Mouse (Mus musculus) gastrocnemius, adult 2 months (tissue): ENCODE measurements around the gene Pilrb2. TPM values are rescaled to one million over a fixed set of nuclear protein-coding genes. Genes with fewer than 3 reads are reported as not detected.
"Not testable (repeated sequence)": the region's sequence is repeated elsewhere in the genome, so short reads cannot be mapped to it uniquely, and the experiment has no call there.

ENCODE experiments used
- DNase-seq: peaks from one replicate; pipeline ENCODE4 v3.0.0; 2022
- H3K27ac ChIP-seq: fragments of 200-600 bp; 2 replicates; pipeline ENCODE4 v1.8.1; 2022; ENCODE audit warnings: mild to moderate bottlenecking
- H3K4me3 ChIP-seq: fragments of 200-600 bp; 2 replicates; pipeline ENCODE4 v1.8.1; 2022; ENCODE audit warnings: mild to moderate bottlenecking, moderate library complexity
- CTCF ChIP-seq: fragments of 200-600 bp; IDR thresholded peaks from 2 replicates; pipeline ENCODE4 v1.8.1; 2022; ENCODE audit warnings: antibody characterized with exemption, mild to moderate bottlenecking, moderate library complexity
- intact Hi-C: fragments of 180-260 bp; cut with DNase I; formaldehyde crosslinking; loops from one replicate; pipeline ENCODE4 v1.15.1; 2025
- total RNA-seq, 2 experiments: library from RNA; stranded (reverse); gene quantifications; 2 replicates each; pipeline ENCODE4 v1.2.3; 2021

Pilrb2 gene
- total RNA-seq, 2 experiments from 2014 or later: 0.33 TPM; not detected in 1

DNA sequence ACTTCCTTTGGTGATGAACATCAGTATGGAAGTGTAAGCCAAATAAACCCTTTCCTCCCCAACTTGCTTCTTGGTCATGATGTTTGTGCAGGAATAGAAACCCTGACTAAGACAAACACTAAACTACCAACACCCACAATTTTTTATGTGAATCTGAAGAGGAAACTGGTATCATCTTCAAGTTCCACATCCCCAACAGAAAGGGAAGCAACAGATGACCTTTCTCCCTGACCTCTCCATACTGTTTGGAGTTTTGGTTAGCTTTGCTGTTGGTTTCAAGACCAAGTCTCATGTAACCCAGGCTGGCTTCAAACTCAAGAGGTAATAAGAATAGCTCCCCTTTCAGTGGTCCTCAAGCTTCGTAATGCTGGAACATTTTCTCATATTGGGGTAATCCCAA, 21.3 kb downstream of the Pilrb2 start:
- intact Hi-C loops: not testable (repeated sequence)

DNA sequence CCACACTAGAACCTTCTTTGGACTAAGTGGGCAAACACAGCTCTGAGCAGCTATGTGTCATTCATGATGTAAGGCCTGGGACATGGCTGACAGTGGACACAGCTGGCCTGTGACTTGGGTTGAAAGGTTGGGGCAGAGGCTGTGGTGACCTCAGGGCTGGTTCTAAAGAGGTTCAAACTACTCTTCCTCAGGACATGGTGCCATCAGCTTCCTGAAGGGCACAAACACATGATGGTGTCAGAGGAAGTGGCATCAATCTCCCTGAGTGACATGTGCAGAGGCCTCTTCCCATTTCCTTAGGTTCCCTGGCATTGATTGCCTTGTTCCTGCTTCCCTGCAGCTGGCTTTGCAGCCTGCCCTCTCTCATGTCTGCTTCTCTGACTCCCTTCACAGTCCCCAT, 34.5 kb downstream of the Pilrb2 start:
- H3K4me3 ChIP-seq, DNase-seq, H3K27ac ChIP-seq, intact Hi-C loops: not testable (repeated sequence)

More for the DNA sequence above, 21.3 kb downstream of the Pilrb2 start:
- not testable (repeated sequence) for H3K27ac ChIP-seq, DNase-seq, H3K4me3 ChIP-seq

DNA sequence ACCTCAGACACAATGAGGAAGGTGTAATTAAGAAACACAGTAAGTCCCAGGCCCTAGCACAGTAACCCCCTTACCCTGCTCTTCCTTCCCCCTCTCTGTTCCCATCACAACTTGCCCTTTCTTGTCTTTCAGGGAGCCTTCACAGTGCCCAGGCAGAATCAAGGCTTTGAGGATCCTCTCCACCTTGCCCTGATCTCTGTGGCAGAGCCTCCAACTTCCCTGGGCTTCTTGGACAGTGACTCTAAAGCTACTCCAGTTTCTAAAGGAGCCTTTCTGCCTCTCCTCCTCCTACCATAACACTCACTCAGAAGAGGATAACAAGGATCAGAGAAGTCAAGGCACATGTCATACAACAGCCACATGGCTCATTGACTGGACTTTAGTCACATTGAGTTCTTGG, 35.0 kb downstream of the Pilrb2 start:
- Histone ChIP-seq H3K4me3 (no peak overlapping the region), H3K27ac (no peak overlapping the region)
- TF ChIP-seq CTCF: no peak
- no peak for DNase-seq
- intact Hi-C loops: no loop called here

DNA sequence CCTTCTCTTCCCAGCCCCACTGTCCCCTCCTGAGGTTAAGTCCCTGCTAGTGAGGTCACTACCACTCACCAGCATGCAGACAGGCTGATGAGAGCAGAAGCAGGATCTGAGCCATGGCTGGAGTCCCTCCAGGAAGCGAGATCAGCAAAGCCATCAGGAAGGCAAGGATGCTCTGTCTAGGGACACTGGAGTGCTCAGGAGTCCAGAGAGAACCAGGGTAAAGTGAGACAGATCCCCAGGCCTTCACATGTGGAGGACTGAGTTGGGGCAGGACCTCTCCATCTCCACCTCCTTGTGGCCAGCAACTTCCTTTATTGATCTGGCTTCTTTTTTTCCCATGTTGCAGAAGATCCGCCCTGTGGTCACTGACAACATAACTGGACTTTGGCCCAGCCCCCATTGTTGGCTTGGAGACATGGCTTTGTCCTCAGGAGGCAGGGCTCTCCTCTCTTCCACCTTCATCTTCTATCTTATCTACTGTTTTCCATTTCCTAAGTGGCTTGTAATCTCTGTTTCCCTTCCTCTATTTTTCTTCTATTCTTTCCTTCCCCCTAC, 35.6 kb downstream of the Pilrb2 start, which contains the start of gene Pilra:
Gene Pilra (minus strand): TSS at position 316 of the 555 bp plus-strand sequence.
- H3K27ac ChIP-seq, H3K4me3 ChIP-seq, intact Hi-C loops, DNase-seq: not testable (repeated sequence)

DNA sequence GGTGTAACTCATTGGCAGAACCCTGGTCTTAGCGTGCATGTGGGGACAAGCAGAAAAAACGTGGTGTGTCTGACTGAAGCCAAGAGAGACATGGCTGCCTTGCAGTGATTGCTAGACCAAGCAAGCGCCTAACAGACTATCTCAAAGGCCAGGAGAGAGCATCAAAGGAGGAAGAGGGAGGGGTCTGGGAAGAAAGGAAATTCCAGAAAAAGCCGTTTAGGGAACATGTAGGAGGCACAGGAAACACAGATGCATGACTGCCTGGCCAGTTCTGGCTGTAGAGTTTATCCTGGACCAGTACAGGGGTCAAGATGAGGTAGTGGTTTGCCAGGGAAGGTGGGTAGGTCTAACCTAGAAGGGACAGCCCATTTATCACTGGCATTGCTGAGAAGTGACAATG, 38.1 kb downstream of the Pilrb2 start:
- Histone ChIP-seq H3K27ac (no peak overlapping the region), H3K4me3 (no peak overlapping the region)
- no peak for DNase-seq
- no peak for TF ChIP-seq CTCF
- intact Hi-C loops: no loop called here

DNA sequence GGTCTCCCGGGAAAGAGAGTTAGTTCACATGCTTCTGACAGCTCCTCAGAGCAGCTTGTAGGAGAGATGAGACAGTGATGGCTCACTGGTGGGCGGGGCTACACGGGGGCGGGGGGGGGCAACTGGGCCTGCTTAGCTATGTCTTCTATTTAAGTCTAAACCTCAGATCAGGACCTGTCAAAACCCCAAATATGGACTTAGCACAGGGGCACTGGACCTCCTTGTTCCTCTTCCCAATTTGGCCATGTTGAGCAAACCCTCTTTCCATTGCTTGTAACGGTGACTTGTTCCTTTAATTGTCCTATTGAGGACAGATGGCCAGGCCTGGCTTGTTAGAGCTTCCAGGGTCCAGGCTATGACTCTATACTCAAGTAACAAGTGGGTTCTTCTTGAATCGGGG, 40.1 kb downstream of the Pilrb2 start:
- no peak overlapping the region for H3K27ac ChIP-seq
- DNase-seq: no peak
- no peak for TF ChIP-seq CTCF
- no peak overlapping the region for H3K4me3 ChIP-seq
- intact Hi-C loops: no loop called here

DNA sequence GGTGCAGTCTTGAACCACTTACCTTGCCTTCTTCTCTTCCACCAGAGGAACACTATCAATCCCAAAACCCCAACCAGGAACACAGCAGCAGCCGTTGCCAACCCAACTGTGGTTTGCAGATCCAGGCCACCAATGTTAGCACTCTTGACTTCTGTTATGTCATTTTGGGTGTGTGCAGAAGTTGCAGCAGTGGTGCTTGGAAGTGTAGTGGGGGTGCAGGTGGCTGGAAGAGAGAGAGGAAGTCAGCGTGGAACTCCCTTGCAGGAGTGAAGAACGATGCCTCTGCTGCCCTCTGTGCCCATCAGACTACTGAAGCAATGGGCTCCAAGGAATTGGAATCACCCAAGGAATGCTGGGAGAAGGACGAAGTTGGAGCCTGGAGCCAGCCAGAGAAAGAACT, 40.5 kb downstream of the Pilrb2 start:
- intact Hi-C loops: no loop called here
- H3K27ac ChIP-seq: no peak overlapping the region
- no peak overlapping the region for H3K4me3 ChIP-seq
- DNase-seq: no peak
- no peak for TF ChIP-seq CTCF

DNA sequence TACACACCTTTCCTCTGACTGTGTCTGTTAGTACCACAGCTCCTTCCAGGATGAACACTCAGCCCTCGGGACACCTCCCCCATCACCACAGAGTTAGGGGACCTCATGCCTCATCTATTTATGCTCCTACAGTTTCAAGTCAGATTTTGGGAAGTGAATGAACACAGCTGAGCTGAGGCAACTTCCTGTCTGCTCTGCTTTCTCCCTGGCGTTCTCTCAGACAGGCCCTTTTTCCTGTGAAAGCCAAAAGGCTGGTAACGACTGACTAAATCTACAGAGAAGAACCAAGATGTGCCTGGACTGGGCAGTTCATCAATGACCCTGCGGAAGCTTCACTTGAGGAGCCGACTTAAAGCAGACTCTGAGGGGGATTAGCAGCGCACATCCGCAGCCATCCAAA, 41.4 kb downstream of the Pilrb2 start:
- no peak overlapping the region for H3K4me3 ChIP-seq
- H3K27ac ChIP-seq: no peak overlapping the region
- DNase-seq: no peak
- intact Hi-C loops: no loop called here
- no peak for TF ChIP-seq CTCF

DNA sequence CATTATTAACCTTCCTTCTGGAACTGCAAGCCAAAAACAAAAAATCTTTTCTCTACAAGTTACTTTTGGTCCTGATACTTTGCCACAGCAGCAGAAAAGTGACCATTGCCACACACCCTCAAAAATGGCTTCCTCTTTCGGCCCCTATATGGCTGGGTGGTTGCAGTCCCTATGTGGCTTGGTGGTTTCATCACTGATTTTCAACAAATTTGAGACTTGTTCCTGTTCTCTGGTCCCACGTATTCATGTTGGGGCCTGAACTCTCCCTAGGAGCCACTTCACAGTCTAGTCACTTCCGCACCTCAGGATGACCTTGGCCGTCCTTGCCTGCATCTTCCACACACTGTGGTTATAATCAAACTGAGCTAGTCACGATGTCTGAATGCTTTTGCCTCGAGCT, 42.9 kb downstream of the Pilrb2 start:
- intact Hi-C loops: no loop called here
- H3K27ac ChIP-seq: no peak overlapping the region
- TF ChIP-seq CTCF: no peak
- no peak for DNase-seq
- H3K4me3 ChIP-seq: no peak overlapping the region

DNA sequence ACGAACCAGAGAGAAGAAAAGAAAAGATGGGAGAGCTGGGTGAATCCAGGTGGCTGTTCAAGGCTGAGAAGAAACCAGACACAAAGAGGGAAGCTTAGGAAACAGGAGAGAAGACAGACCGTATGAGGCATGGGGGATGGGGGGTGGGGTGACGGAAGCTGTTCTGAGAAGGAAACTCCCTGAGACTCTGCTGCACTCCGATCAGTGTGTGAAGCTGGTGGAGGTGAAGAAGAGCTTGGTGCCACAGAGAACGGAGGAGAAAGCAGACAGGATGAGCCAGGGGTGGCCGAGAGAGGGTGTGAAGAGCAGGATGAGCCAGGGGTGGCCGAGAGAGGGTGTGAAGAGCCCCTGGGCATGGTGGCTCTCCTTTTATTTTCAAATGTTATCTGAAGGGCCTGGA, 45.2 kb downstream of the Pilrb2 start:
- Histone ChIP-seq H3K4me3 (no peak overlapping the region), H3K27ac (no peak overlapping the region)
- no peak for DNase-seq
- intact Hi-C loops: no loop called here
- TF ChIP-seq CTCF: no peak

DNA sequence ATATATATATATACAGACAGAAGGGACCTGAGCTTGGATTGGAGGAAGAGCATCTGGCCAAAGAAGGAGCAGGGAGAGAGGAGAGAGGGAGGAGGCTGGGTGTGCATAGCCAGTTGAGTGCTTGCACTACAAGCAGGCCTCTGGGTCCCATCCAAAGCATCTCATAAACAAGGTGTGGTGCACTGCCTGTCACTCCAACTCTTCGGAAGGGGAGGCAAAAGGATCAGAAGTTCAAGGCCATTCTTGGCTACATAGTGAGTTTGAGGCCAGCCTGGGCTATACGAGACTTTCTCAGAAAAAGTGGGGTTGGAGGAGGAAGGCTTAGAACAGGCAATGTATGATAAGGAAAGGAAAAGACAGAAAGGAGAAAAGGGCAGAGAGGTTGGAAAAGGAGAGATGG, 45.6 kb downstream of the Pilrb2 start:
- TF ChIP-seq CTCF: no peak
- intact Hi-C loops: no loop called here
- no peak for DNase-seq
- no peak overlapping the region for H3K4me3 ChIP-seq
- H3K27ac ChIP-seq: no peak overlapping the region

DNA sequence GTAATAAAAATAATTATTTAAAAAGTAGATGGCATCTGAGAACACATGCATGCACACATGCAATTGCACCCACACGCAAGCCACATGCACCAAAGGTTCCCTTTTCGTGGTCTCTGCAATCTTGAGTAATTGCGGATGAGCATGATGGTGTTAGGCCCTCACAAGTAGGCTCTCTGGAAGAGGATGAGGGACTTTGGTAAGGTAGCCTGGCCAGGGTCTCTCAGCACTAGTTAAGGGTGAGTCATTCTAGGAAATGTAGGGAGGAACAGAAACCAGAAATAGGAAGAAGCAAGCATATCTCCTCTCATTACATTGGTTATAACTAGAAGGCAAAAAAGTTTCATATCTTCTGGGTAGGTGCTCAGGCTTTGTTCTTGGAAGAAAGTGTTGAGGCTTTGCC, 46.6 kb downstream of the Pilrb2 start:
- intact Hi-C loops: no loop called here
- no peak for TF ChIP-seq CTCF
- H3K27ac ChIP-seq: no peak overlapping the region
- DNase-seq: no peak
- H3K4me3 ChIP-seq: no peak overlapping the region

DNA sequence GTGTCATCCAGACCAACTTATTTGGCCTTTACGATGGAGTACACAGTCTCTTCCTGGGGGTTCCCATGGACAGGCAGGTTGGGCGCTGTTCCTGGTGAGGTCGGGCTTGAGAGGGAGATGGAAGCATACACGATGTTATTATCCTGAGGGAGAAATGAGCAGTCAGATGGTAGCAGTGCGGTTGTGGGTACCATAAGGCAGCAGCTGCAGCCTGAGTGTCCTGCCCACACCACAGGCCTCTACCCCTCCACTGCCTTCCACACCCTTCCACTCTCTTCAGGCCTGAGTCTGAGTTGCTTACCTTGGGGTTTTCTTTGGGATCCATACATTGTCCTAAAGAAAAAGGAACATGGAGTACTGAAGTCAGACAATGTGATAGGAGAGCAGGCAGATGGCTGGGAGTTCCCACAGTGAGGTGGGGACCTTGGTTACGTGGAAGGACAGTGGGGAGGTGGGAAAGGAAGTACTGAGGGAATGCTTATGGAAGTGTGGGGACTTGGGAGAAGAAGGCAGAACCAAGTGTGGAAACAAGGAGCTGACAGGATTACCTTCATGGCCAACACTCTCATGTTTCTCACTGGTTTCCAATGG, 48.1 kb downstream of the Pilrb2 start:
- DNase-seq: no peak
- TF ChIP-seq CTCF: no peak
- Histone ChIP-seq H3K4me3 (no peak overlapping the region), H3K27ac (no peak overlapping the region)
- intact Hi-C loops: no loop called here

DNA sequence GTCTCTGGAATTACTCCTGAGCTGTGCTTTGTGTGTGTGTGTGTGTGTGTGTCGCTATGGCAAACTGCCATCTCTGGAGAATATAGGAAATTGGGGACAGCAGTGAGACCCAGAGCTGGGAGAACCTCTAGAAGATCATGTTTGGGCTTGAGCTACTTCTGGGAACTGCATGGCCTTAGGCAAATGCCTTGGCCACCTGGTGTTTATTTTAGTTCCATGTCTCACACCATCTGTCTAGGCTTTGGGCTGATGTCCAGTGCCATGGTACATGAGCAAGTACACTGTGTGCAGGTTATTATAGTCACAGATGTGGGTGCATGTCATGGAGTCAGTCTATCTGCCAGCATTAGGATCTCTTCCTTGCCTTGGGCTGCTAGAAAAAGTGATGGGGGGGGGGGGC, 49.0 kb downstream of the Pilrb2 start:
- DNase-seq: no peak
- Histone ChIP-seq H3K27ac (no peak overlapping the region), H3K4me3 (no peak overlapping the region)
- TF ChIP-seq CTCF: no peak
- intact Hi-C loops: no loop called here
